Comparison of ENCODE assay signal across 9 mouse cellular contexts in the genomic region with DNA sequence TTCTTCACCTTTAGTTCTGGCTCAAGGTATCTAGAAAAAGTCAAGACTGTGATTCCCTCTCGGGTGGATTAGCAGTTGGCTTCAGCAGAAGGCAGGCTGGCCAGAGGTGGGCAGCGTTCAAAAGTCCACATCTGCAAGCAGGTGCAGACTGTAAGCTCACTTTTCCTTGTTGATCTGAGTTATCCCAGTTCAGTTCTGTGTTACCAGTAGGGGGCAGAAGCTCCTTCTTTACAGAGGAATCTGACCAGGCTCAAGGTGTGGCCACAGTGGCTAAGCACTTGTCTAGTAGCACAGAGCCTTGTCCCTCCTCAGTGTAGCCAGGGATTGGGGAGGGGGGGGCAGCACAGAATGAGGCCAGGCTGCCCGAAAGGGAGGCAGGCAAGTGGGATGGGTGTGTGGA. TPM values are rescaled to one million over a fixed set of nuclear protein-coding genes. Genes with fewer than 3 reads are reported as not detected.
DNase-seq lines count a peak whose midpoint lies in the region; ATAC-seq and TF ChIP-seq lines count a peak whose summit lies in the region.
"Had no signal": no experiment of that assay in that cellular context is flagged by ENCODE, and none has a peak within 500 bp of the region (broad histone marks: within the 10 kb centered on the region; RNA-seq: fewer than 3 reads in every experiment).

No protein-coding gene starts in this region.

- H3K4me1 ChIP-seq in intestine, embryonic 16.5 days (ENCODE audit: control insufficient read depth, insufficient read depth, low read length), result no peaks in the 10 kb centered on the region; the same call in 1 of the 2 replicates
- H3K4me1 ChIP-seq in liver, embryonic 14.5 days (replicated peaks; ENCODE audit: control insufficient read depth in 2 of 2, insufficient read depth in 2 of 2, low read length in 1 of 2), result 0 out of 4 replicates have a peak, but pooled peaks cover 0 to 2% of the 10 kb centered on the region in 2 experiments

- no peaks in the 10 kb centered on the region for H3K9me3 ChIP-seq in intestine, embryonic 16.5 days (ENCODE audit: control insufficient read depth, low read length)
- no peaks in the 10 kb centered on the region for H3K9me3 ChIP-seq in liver, embryonic 14.5 days (ENCODE audit: control insufficient read depth, low read length)
- H3K9me3 ChIP-seq: neural tube, embryonic 13.5 days had no signal

- DNase-seq in CD4-positive, CD25-positive, alpha-beta regulatory T cell, adult 2 months (ENCODE audit: low read depth, low spot score), result peak; percentile 61
- peak; percentile 61 to 67 for DNase-seq in right cerebral cortex, postnatal 10 days (ENCODE audit: low spot score in 2 of 2)
- DNase-seq in right cerebral cortex, postnatal 36 days (ENCODE audit: low spot score in 2 of 2), result no peak
- peak; percentile 82 for DNase-seq in embryo, embryonic 10 days (ENCODE audit: low spot score)
- peak in 1 of 3 experiments; percentile 44 for DNase-seq in liver, embryonic 14.5 days (ENCODE audit: low read depth in 3 of 3, low spot score in 3 of 3)
- peak; percentile 73 to 80 for DNase-seq in spleen, postnatal 36 days (ENCODE audit: low spot score in 2 of 2)

- H3K4me3 ChIP-seq in intestine, embryonic 16.5 days (ENCODE audit: low read length), result no peak overlapping the region
- H3K4me3 ChIP-seq in liver, embryonic 14.5 days (ENCODE audit: insufficient read depth in 1 of 2, low read depth in 2 of 2, low read length in 2 of 2), result no peak overlapping the region
- H3K4me3 ChIP-seq: neural tube, embryonic 13.5 days had no signal

- no peak for ATAC-seq in CD4-positive, CD25-positive, alpha-beta regulatory T cell, adult 4 months
- peak; percentile 68 for ATAC-seq in intestine, embryonic 16.5 days
- ATAC-seq in liver, embryonic 14.5 days (ENCODE audit: insufficient read depth), result no peak

- H3K27ac ChIP-seq in intestine, embryonic 16.5 days (ENCODE audit: low read length), result no peak overlapping the region
- H3K27ac ChIP-seq in liver, embryonic 14.5 days, result no peak overlapping the region
- H3K27ac ChIP-seq: neural tube, embryonic 13.5 days had no signal

- TF ChIP-seq CTCF in liver, embryonic 14.5 days (IDR thresholded peaks at IDR 0.05; ENCODE audit: low read depth), result peak; percentile 78

- no peaks in the 10 kb centered on the region for H3K27me3 ChIP-seq in intestine, embryonic 16.5 days (replicated peaks; ENCODE audit: control insufficient read depth, insufficient read depth, low read length)
- H3K27me3 ChIP-seq in liver, embryonic 14.5 days (ENCODE audit: control insufficient read depth, insufficient read depth, low read length), result no peaks in the 10 kb centered on the region
- H3K27me3 ChIP-seq: neural tube, embryonic 13.5 days had no signal

- H3K4me2 ChIP-seq in intestine, embryonic 16.5 days (ENCODE audit: low read depth, low read length), result no peak overlapping the region
- no peak overlapping the region for H3K4me2 ChIP-seq in liver, embryonic 14.5 days (ENCODE audit: low read depth)
- H3K4me2 ChIP-seq: neural tube, embryonic 13.5 days had no signal

- WGBS in intestine, embryonic 16.5 days, result 42% methylated on average over 3 of the region's 3 CpGs
- 45% methylated on average over 3 of the region's 3 CpGs for WGBS in liver, embryonic 14.5 days (ENCODE audit: insufficient replicate concordance)

- no peak for TF ChIP-seq EP300 in liver, embryonic 14.5 days (IDR thresholded peaks at IDR 0.05; ENCODE audit: low read depth)

- H3K36me3 ChIP-seq in intestine, embryonic 16.5 days (ENCODE audit: control insufficient read depth, insufficient read depth, low read length), result peaks cover 49% of the 10 kb centered on the region
- peaks cover 68% of the 10 kb centered on the region for H3K36me3 ChIP-seq in liver, embryonic 14.5 days (replicated peaks; ENCODE audit: control insufficient read depth, insufficient read depth, low read depth)

- H3K9ac ChIP-seq in intestine, embryonic 16.5 days (ENCODE audit: low read depth, low read length), result no peak overlapping the region
- H3K9ac ChIP-seq in liver, embryonic 14.5 days (replicated peaks), result no peak overlapping the region
- H3K9ac ChIP-seq: neural tube, embryonic 13.5 days had no signal

RNA-seq across cellular contexts. Expression of a gene that starts 22.4 kb away (rescaled TPM):
- 10 to 100 TPM; 10.2 to 12.1 TPM for polyA plus RNA-seq in CD4-positive, CD25-positive, alpha-beta regulatory T cell, adult 4 months (2017; shearing (Covaris generic))
- polyA plus RNA-seq in intestine, embryonic 16.5 days (2015; fragmentation: Nextera tagmentation; extraction: Ambion mirVana), result 7.7 and 9.9 TPM in 2 replicates
- polyA plus RNA-seq in liver, embryonic 14.5 days (2012; rRNA removed), result 7.2 and 8.6 TPM in 2 replicates
- polyA plus RNA-seq in liver, embryonic 14.5 days (2014; fragmentation: Nextera tagmentation; extraction: Ambion mirVana), result 5.4 and 5.6 TPM in 2 replicates

RNA-seq across cellular contexts. Expression of a gene that starts 33.7 kb away (rescaled TPM):
- polyA plus RNA-seq in CD4-positive, CD25-positive, alpha-beta regulatory T cell, adult 4 months (2017; shearing (Covaris generic)), result under 1 TPM; 0.47 to 0.86 TPM
- 38.1 and 44.6 TPM in 2 replicates for polyA plus RNA-seq in intestine, embryonic 16.5 days (2015; fragmentation: Nextera tagmentation; extraction: Ambion mirVana)
- polyA plus RNA-seq in liver, embryonic 14.5 days (2012; rRNA removed), result 2.4 and 2.8 TPM in 2 replicates
- polyA plus RNA-seq in liver, embryonic 14.5 days (2014; fragmentation: Nextera tagmentation; extraction: Ambion mirVana), result 2.4 and 2.6 TPM in 2 replicates

Comparison
In these comparisons a context has a peak if more than half of its experiments do, and no peak if none do; other contexts are left out.
1. DNase-seq: peak in CD4-positive, CD25-positive, alpha-beta regulatory T cell, adult 2 months (single experiment), right cerebral cortex, postnatal 10 days (2 of 2), embryo, embryonic 10 days (single experiment) and spleen, postnatal 36 days (2 of 2); none in right cerebral cortex, postnatal 36 days (0 of 2).
2. RNA of a gene that starts 33.7 kb away (polyA plus RNA-seq): 38.1 to 44.6 TPM in intestine, embryonic 16.5 days; 2.4 to 2.8 TPM in liver, embryonic 14.5 days and 0.47 to 0.86 TPM in CD4-positive, CD25-positive, alpha-beta regulatory T cell, adult 4 months; every median in the first group is over 10 times any median in the second.